Mouse (Mus musculus) forebrain, postnatal 0 days (tissue): ENCODE data around the gene Ppm1g. TPM values are rescaled to one million over a fixed set of nuclear protein-coding genes. Genes with fewer than 3 reads are reported as not detected.

Source experiments
- ATAC-seq: fragments of 200-750 bp; cut with Nextera tagmentation; 2 replicates; pipeline ENCODE4 v1.8.0; 2017; ENCODE audit warnings: mild to moderate bottlenecking, moderate library complexity
- DNase-seq: peaks from one replicate; pipeline ENCODE4 v3.0.0-alpha.2; 2015
- H3K27ac ChIP-seq: fragments of 300-500 bp; sonication (generic); 2 replicates; pipeline ENCODE4 v1.5.1; 2014; ENCODE audit warnings: low read depth, mild to moderate bottlenecking, antibody characterized with exemption, low read length, moderate library complexity, mixed read lengths
- H3K27me3 ChIP-seq: fragments of 300-500 bp; sonication (generic); 2 replicates; pipeline ENCODE4 v1.6.1; 2014; ENCODE audit warnings: mild to moderate bottlenecking, low read length, mixed read lengths; ENCODE audit not compliant: insufficient read depth
- H3K36me3 ChIP-seq: fragments of 300-500 bp; sonication (generic); 2 replicates; pipeline ENCODE4 v1.6.1; 2014; ENCODE audit warnings: mild to moderate bottlenecking, moderate library complexity; ENCODE audit not compliant: insufficient read depth
- H3K4me1 ChIP-seq: fragments of 300-500 bp; sonication (generic); 2 replicates; pipeline ENCODE4 v1.6.1; 2014; ENCODE audit warnings: antibody characterized with exemption; ENCODE audit not compliant: insufficient read depth
- H3K4me2 ChIP-seq: fragments of 300-500 bp; sonication (generic); 2 replicates; pipeline ENCODE4 v1.6.1; 2014; ENCODE audit warnings: low read depth, mild to moderate bottlenecking, moderate library complexity
- H3K4me3 ChIP-seq: fragments of 300-500 bp; sonication (generic); 2 replicates; pipeline ENCODE4 v1.5.1; 2014; ENCODE audit warnings: low read depth, low read length, mixed read lengths
- H3K9ac ChIP-seq: fragments of 300-500 bp; sonication (generic); 2 replicates; pipeline ENCODE4 v1.6.1; 2014; ENCODE audit warnings: mild to moderate bottlenecking
- H3K9me3 ChIP-seq: fragments of 300-500 bp; sonication (generic); 2 replicates; pipeline ENCODE4 v1.6.1; 2016; ENCODE audit warnings: low read length
- CTCF ChIP-seq: sonication (generic); IDR thresholded peaks from 2 replicates; pipeline ENCODE4 v1.5.1; 2016; ENCODE audit warnings: antibody characterized with exemption, control low read depth, low read depth
- WGBS: fragments of 180-500 bp; shearing (Covaris S2); extraction: QIAGEN DNeasy Blood & Tissue Kit; methylation state at CpG from one replicate; pipeline ENCODE4 v1.1.7; 2014; 5-methylcytosine and 5-hydroxymethylcytosine counted together
- polyA plus RNA-seq: library from polyadenylated mRNA; unstranded; fragments of >200 nt; fragmentation: Nextera tagmentation; extraction: Ambion mirVana; gene quantifications from 2 replicates; pipeline ENCODE4 v1.2.1, GENCODE M21; 2015
- total RNA-seq: library from RNA; depleted of rRNA; stranded (reverse); fragments of >200 nt; gene quantifications from 2 replicates; pipeline ENCODE4 v1.2.3, GENCODE M21; 2014

Ppm1g gene
- total and polyA plus RNA-seq, 2 experiments from 2014 or later, result 102 to 175 TPM

GRCm38 (mm10) chr5:31201742-31202590 is 18.5 kb downstream of the Ppm1g start, which contains the start of gene Zfp513:
Gene Zfp513, minus strand, starts transcription at chr5:31202303.
- DNase-seq (peak; percentile 99), ATAC-seq (peak; percentile 98)
- Histone ChIP-seq H3K9me3 (peaks cover 4% of the 10 kb centered on the region; the same call in 1 of the 2 replicates), H3K9ac (peak within 1 kb of the TSS; percentile 92), H3K4me3 (peak within 1 kb of the TSS; percentile 83), H3K36me3 (peaks cover 77% of the 10 kb centered on the region), H3K27ac (peak within 1 kb of the TSS; percentile 85), H3K27me3 (no peaks in the 10 kb centered on the region), H3K4me1 (peaks cover 6% of the 10 kb centered on the region; the same call in 1 of the 2 replicates), H3K4me2 (peak within 1 kb of the TSS; percentile 83)
- WGBS, result 2% methylated on average over 53 of the region's 53 CpGs
- no peak for TF ChIP-seq CTCF

- DNase-seq, result no peak
- H3K4me1 ChIP-seq, result peaks cover 6% of the 10 kb centered on the region; the same call in 1 of the 2 replicates
- peak overlapping the region; percentile 83 for H3K4me3 ChIP-seq
- peak overlapping the region; percentile 85 for H3K27ac ChIP-seq
- H3K4me2 ChIP-seq, result peak overlapping the region; percentile 83
- peaks cover 79% of the 10 kb centered on the region for H3K36me3 ChIP-seq
- H3K9ac ChIP-seq, result peak overlapping the region; percentile 92
- peaks cover 4% of the 10 kb centered on the region; the same call in 1 of the 2 replicates for H3K9me3 ChIP-seq
- WGBS, result 23% methylated on average over 13 of the region's 13 CpGs
- TF ChIP-seq CTCF, result no peak
- H3K27me3 ChIP-seq, result no peaks in the 10 kb centered on the region
- ATAC-seq, result no peak
Measured at GRCm38 (mm10) chr5:31201042-31201741, 19.3 kb downstream of the Ppm1g start.

- Histone ChIP-seq H3K27ac (0 out of 2 replicates have a peak overlapping the region, but pooled peaks have one; percentile 4), H3K9me3 (peaks cover 4% of the 10 kb centered on the region; the same call in 1 of the 2 replicates), H3K4me1 (peaks cover 6% of the 10 kb centered on the region; the same call in 1 of the 2 replicates), H3K4me2 (0 out of 2 replicates have a peak overlapping the region, but pooled peaks have one; percentile 83), H3K4me3 (no peak overlapping the region), H3K36me3 (peaks cover 81% of the 10 kb centered on the region), H3K27me3 (no peaks in the 10 kb centered on the region), H3K9ac (no peak overlapping the region)
- ATAC-seq (no peak), DNase-seq (no peak)
- TF ChIP-seq CTCF, result no peak
- WGBS, result 93% methylated on average over 27 of the region's 27 CpGs
Measured at GRCm38 (mm10) chr5:31200327-31200768, 20.1 kb downstream of the Ppm1g start.

DNA sequence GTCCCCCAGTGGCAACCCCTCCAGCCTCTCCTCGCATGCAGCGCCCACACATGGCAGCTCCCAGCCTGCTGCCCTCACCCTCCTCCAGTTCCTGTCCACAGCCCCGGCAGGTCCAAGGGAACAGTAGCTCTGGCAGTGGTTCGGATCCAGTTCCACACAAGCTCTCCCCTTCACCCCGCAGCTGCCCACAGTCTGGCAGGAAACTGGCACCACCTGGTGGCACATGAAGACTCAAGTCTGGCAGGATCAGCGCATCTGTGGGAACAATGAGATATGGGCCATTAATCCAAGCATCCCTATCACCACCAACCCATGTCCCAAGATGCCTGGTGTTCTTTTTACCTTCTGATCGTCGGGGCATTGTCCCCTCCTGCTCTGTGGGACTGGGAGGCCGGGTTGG is 20.6 kb downstream of the Ppm1g start:
- no peak for DNase-seq
- TF ChIP-seq CTCF, result peak; percentile 36

GRCm38 (mm10) chr5:31199321-31199892 is 21.1 kb downstream of the Ppm1g start:
- Histone ChIP-seq H3K36me3 (peaks cover 80% of the 10 kb centered on the region), H3K27ac (no peak overlapping the region), H3K9me3 (peaks cover 4% of the 10 kb centered on the region; the same call in 1 of the 2 replicates), H3K4me3 (no peak overlapping the region), H3K4me1 (peaks cover 6% of the 10 kb centered on the region; the same call in 1 of the 2 replicates), H3K9ac (no peak overlapping the region), H3K4me2 (no peak overlapping the region), H3K27me3 (no peaks in the 10 kb centered on the region)
- no peak for TF ChIP-seq CTCF
- DNase-seq (no peak), ATAC-seq (no peak)
- WGBS, result 92% methylated on average over 19 of the region's 19 CpGs

More for the DNA sequence above, 20.6 kb downstream of the Ppm1g start:
- Histone ChIP-seq H3K27me3 (no peaks in the 10 kb centered on the region), H3K4me3 (no peak overlapping the region), H3K27ac (no peak overlapping the region), H3K9me3 (peaks cover 4% of the 10 kb centered on the region; the same call in 1 of the 2 replicates), H3K4me2 (no peak overlapping the region), H3K4me1 (peaks cover 6% of the 10 kb centered on the region; the same call in 1 of the 2 replicates), H3K36me3 (peaks cover 81% of the 10 kb centered on the region), H3K9ac (no peak overlapping the region)
- ATAC-seq, result no peak
- WGBS, result 76% methylated on average over 9 of the region's 9 CpGs

DNA sequence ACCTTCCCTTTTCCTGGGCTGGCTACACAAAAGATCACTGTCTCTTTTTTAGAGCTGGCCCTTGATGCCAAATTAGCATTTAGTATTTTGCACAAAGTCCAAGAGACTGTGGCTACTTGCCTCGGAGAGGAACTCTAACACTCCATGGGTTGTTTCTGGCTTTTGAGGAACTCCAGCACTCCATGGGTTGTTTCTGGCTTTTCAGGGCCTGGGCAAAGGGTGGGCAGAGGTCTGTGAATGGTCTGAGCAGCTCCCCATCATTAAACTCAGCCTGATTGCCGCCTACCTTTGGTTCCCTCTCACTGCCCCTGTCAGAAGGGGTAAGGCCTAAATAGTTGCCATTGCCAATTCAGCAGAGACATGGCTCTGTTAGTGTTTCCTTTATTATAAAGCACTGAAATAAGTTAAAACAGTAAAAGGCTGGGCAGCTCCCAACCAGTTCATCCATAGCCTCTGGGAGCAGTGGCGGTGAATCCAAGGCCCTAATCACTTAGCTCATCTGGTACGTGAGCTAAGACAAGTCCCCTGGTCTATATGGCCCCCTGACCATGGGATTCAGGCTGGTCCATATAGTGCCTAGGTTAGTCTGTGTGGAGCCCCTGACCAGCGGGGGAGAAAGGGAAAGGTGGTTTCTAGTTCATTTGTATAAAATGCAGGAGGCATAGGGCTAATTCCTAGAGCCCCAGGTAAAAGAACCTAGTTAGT is 21.7 kb downstream of the Ppm1g start:
- Histone ChIP-seq H3K4me3 (no peak overlapping the region), H3K9ac (no peak overlapping the region), H3K27ac (no peak overlapping the region), H3K4me2 (no peak overlapping the region), H3K4me1 (peaks cover 9% of the 10 kb centered on the region; the same call in 1 of the 2 replicates), H3K36me3 (peaks cover 73% of the 10 kb centered on the region), H3K27me3 (no peaks in the 10 kb centered on the region), H3K9me3 (peaks cover 4% of the 10 kb centered on the region; the same call in 1 of the 2 replicates)
- DNase-seq (no peak), ATAC-seq (no peak)
- no peak for TF ChIP-seq CTCF
- WGBS, result 75% methylated on average over 5 of the region's 5 CpGs
